Mouse (Mus musculus) spleen, postnatal 36 days (tissue): ENCODE results near the gene Otub1.

Experiments
- DNase-seq, 2 experiments: peaks; one replicate each; pipeline ENCODE4 v3.0.0; 2022; ENCODE audit warnings: low spot score in 2 of 2, mixed read lengths in 1 of 2

Otub1 gene

GRCm38 (mm10) chr19:7205753-7206736 lies at the start of gene Otub1:
TSS of gene Otub1 (minus strand) at chr19:7206316.
- peak; percentile 93 to 94 for DNase-seq

- DNase-seq: no peak
These were observed 39.9 kb upstream of the Otub1 start for GRCm38 (mm10) chr19:7246021-7246420.

GRCm38 (mm10) chr19:7240782-7241690 lies 34.9 kb upstream of the Otub1 start, which contains the start of gene Naa40:
TSS of gene Naa40 (minus strand) at chr19:7241183.
- DNase-seq: peak; percentile 94 to 95

GRCm38 (mm10) chr19:7240291-7240690 lies 34.2 kb upstream of the Otub1 start:
- DNase-seq: peak in 1 of 2 experiments; percentile 28

- DNase-seq: no peak
These were observed 33.5 kb upstream of the Otub1 start for GRCm38 (mm10) chr19:7239574-7239973.

GRCm38 (mm10) chr19:7236742-7237141 lies 30.6 kb upstream of the Otub1 start:
- no peak for DNase-seq

GRCm38 (mm10) chr19:7236011-7236410 lies 29.9 kb upstream of the Otub1 start:
- no peak for DNase-seq

- DNase-seq: no peak
These were observed 29.3 kb upstream of the Otub1 start for GRCm38 (mm10) chr19:7235461-7235860.

- DNase-seq: peak; percentile 77
These were observed 28.6 kb upstream of the Otub1 start for GRCm38 (mm10) chr19:7234537-7235221.

- peak; percentile 55 to 59 for DNase-seq
These were observed 20.4 kb upstream of the Otub1 start for GRCm38 (mm10) chr19:7226511-7226914.

- DNase-seq: no peak
These were observed 19.1 kb upstream of the Otub1 start for GRCm38 (mm10) chr19:7225096-7225690.

- no peak for DNase-seq
These were observed 18.1 kb upstream of the Otub1 start for GRCm38 (mm10) chr19:7224253-7224652.

GRCm38 (mm10) chr19:7223488-7223887 lies 17.4 kb upstream of the Otub1 start:
- no peak for DNase-seq

GRCm38 (mm10) chr19:7222196-7222595 lies 16.1 kb upstream of the Otub1 start:
- DNase-seq: no peak

- DNase-seq: no peak
These were observed 12.6 kb upstream of the Otub1 start for GRCm38 (mm10) chr19:7218753-7219152.

- DNase-seq: no peak
These were observed 11.8 kb upstream of the Otub1 start for GRCm38 (mm10) chr19:7217926-7218267.

- peak; percentile 97 to 98 for DNase-seq
These were observed 11.2 kb upstream of the Otub1 start, which contains the start of gene Cox8a for GRCm38 (mm10) chr19:7217162-7217925. TSS of gene Cox8a (minus strand) at chr19:7217616.

- DNase-seq: no peak
These were observed 8.4 kb upstream of the Otub1 start for GRCm38 (mm10) chr19:7214484-7214883.

- no peak for DNase-seq
These were observed 6.9 kb upstream of the Otub1 start for GRCm38 (mm10) chr19:7213010-7213409.

- DNase-seq: no peak
These were observed 6.1 kb upstream of the Otub1 start for GRCm38 (mm10) chr19:7212216-7212615.
